Mouse (Mus musculus) embryonic facial prominence, embryonic 14.5 days (tissue): ENCODE data around the gene Cyp2u1. TPM values are rescaled to one million over a fixed set of nuclear protein-coding genes. Genes with fewer than 3 reads are reported as not detected.

Experiments
- ATAC-seq: fragments of 200-750 bp; cut with Nextera tagmentation; 2 replicates; pipeline ENCODE4 v1.8.0; 2017; ENCODE audit warnings: low read depth, moderate number of reproducible peaks, moderate TSS enrichment
- DNase-seq: peaks from one replicate; pipeline ENCODE4 v3.0.0-alpha.2; 2015; ENCODE audit warnings: low spot score
- H3K27ac ChIP-seq: fragments of 300-500 bp; sonication (generic); replicated peaks from 2 replicates; pipeline ENCODE4 v1.5.1; 2014; ENCODE audit warnings: low read depth, mild to moderate bottlenecking, low read length, moderate library complexity
- H3K27me3 ChIP-seq: fragments of 300-500 bp; sonication (generic); replicated peaks from 2 replicates; pipeline ENCODE4 v1.6.1; 2014; ENCODE audit warnings: low read length; ENCODE audit not compliant: control insufficient read depth, insufficient read depth
- H3K36me3 ChIP-seq: fragments of 300-500 bp; sonication (generic); 2 replicates; pipeline ENCODE4 v1.6.1; 2014; ENCODE audit warnings: low read length, mixed read lengths; ENCODE audit not compliant: control insufficient read depth, insufficient read depth
- H3K4me1 ChIP-seq: fragments of 300-500 bp; sonication (generic); 2 replicates; pipeline ENCODE4 v1.6.1; 2014; ENCODE audit warnings: antibody characterized with exemption, low read length; ENCODE audit not compliant: control insufficient read depth, insufficient read depth
- H3K4me2 ChIP-seq: fragments of 300-500 bp; sonication (generic); 2 replicates; pipeline ENCODE4 v1.6.1; 2014; ENCODE audit warnings: low read depth, mild to moderate bottlenecking, low read length, moderate library complexity, mixed read lengths
- H3K4me3 ChIP-seq: fragments of 300-500 bp; sonication (generic); 2 replicates; pipeline ENCODE4 v1.5.1; 2014; ENCODE audit warnings: low read depth, mild to moderate bottlenecking, low read length
- H3K9ac ChIP-seq: fragments of 300-500 bp; sonication (generic); 2 replicates; pipeline ENCODE4 v1.6.1; 2014; ENCODE audit warnings: low read depth, mild to moderate bottlenecking, low read length, moderate library complexity, mixed read lengths
- H3K9me3 ChIP-seq: fragments of 300-500 bp; sonication (generic); 2 replicates; pipeline ENCODE4 v1.6.1; 2016; ENCODE audit warnings: low read length; ENCODE audit not compliant: control insufficient read depth
- WGBS: fragments of 180-500 bp; shearing (Covaris S2); extraction: QIAGEN DNeasy Blood & Tissue Kit; methylation state at CpG from one replicate; pipeline ENCODE4 v1.1.7; 2014; 5-methylcytosine and 5-hydroxymethylcytosine counted together
- polyA plus RNA-seq: library from polyadenylated mRNA; unstranded; fragments of >200 nt; fragmentation: Nextera tagmentation; extraction: Ambion mirVana; gene quantifications from 2 replicates; pipeline ENCODE4 v1.2.1, GENCODE M21; 2014

Cyp2u1 gene
- polyA plus RNA-seq, 1 experiment from 2014 or later, result 2.4 TPM

DNA sequence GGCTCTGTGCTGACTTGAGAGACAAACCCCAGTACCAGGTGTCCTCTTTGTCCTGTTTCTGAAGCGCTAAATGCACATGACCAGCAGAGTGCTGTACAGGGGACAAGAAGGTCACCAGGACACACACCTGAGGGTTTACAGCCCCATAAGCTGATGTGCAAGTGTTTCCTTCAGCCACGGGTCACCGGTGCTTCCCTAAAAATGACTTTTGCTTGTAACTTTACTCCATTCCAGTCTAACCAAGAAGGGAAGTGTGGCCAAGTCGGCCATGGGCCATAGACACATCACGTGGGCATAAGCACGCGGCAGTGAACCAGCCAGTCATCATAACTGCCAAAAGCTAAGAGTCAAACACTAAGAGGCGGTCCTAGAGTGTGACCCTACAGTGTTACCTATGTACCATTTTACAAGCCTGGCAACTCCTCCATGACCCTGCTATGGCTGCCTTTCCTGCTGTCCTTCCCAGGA lies 56.4 kb downstream of the Cyp2u1 start:
- ATAC-seq, result no peak
- Histone ChIP-seq H3K36me3 (peaks cover 53% of the 10 kb centered on the region; the same call in 1 of the 2 replicates), H3K4me3 (no peak overlapping the region), H3K27ac (no peak overlapping the region), H3K4me1 (no peaks in the 10 kb centered on the region), H3K9me3 (no peaks in the 10 kb centered on the region), H3K27me3 (no peaks in the 10 kb centered on the region), H3K9ac (no peak overlapping the region), H3K4me2 (no peak overlapping the region)
- no peak for DNase-seq
- 90% methylated on average over 8 of the region's 8 CpGs for WGBS

DNA sequence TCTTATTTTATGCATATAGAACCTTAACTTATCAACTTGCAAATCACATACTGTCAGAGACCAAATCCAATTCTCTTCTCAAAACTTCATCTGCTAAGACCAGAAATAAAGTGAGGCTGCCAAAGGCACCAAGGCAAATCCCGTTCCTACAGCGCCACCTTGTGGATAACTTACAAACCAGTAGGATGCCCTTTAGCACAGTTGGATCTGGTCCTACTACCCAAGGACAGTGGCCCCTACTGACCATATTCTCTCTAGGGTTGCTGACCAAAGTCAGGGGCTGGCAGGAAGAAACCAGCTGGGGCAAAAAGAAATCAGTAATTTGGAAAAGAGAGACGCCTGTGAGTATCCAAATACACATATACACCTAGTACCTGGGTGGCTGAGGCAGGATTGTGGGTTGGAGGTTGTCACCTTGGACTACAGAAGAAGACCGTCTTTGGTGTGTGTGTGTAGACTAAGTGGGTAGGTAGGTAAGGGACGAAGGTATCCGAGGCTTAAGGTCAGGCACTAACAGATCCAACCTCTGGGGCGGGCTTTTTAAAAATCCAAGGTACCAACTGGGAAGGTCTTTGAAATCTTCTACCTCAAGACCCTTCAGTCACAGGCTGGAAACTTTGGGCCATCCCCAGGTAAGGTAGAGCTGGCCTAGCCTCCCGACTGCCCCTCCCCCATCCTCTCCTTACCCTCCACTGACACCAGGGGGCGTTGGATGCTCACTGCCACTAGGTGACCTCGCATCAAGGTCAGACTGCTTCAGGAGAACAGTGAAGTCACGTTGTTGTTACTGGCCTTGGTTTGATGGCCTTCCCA lies 57.1 kb downstream of the Cyp2u1 start:
- peaks cover 59% of the 10 kb centered on the region; the same call in 1 of the 2 replicates for H3K36me3 ChIP-seq

More for the DNA sequence above, 57.1 kb downstream of the Cyp2u1 start:
- H3K4me2 ChIP-seq, result no peak overlapping the region
- DNase-seq, result peak; percentile 80
- H3K27ac ChIP-seq, result no peak overlapping the region
- H3K4me1 ChIP-seq, result no peaks in the 10 kb centered on the region
- H3K27me3 ChIP-seq, result no peaks in the 10 kb centered on the region
- WGBS, result 56% methylated on average over 11 of the region's 11 CpGs
- H3K4me3 ChIP-seq, result no peak overlapping the region
- H3K9me3 ChIP-seq, result no peaks in the 10 kb centered on the region
- no peak overlapping the region for H3K9ac ChIP-seq
- ATAC-seq, result peak; percentile 64

Other genes starting within 250 kb of the Cyp2u1 start
- 25.9 and 32.2 TPM in 2 replicates for gene Lef1, start 192.8 kb downstream of the Cyp2u1 start, polyA plus RNA-seq
- gene Hadh, start 31.1 kb downstream of the Cyp2u1 start, polyA plus RNA-seq, result 110 and 112 TPM in 2 replicates
- 20.8 and 34.6 TPM in 2 replicates for gene Sgms2, start 188.2 kb upstream of the Cyp2u1 start, polyA plus RNA-seq